21 mouse cellular contexts compared by ENCODE assay signal in the genomic region with DNA sequence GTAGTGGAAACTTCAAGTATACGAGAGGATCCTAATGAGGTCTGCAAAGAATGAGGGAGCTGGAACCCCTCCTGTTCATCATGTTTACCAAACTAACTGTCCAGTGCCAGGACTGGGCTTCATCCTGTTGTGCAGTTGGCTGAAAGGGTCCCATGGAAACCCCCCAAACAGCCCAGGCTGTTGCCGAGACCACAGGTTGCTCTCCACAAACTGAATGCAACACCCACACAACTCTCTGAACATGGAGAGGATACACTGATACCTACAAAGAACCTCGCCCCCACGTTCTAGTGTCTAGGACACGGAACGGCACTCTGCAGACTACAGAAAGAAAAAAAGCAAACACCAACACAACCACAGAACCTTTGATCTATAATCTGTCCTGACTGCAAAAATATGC. TPM values are rescaled to one million over a fixed set of nuclear protein-coding genes. Genes with fewer than 3 reads are reported as not detected.
DNase-seq lines count a peak whose midpoint lies in the region; ATAC-seq and TF ChIP-seq lines count a peak whose summit lies in the region.
"Had no signal": no experiment of that assay in that cellular context is flagged by ENCODE, and none has a peak within 500 bp of the region (broad histone marks: within the 10 kb centered on the region; RNA-seq: fewer than 3 reads in every experiment).

No protein-coding gene starts in this region.

- no peak overlapping the region for H3K27ac ChIP-seq in kidney, adult 2 months (ENCODE audit: insufficient read depth, low read depth, low read length)
- H3K27ac ChIP-seq: hindbrain, embryonic 15.5 days; midbrain, embryonic 10.5 days had no signal

- no peak for TF ChIP-seq CTCF in kidney, adult 2 months (conservative IDR thresholded peaks at IDR 0.05; ENCODE audit: insufficient read depth, insufficient read length, low read depth, low read length)

- ATAC-seq in frontal cortex, adult (ENCODE audit: low TSS enrichment): peak; percentile 68

- H3K4me3 ChIP-seq in kidney, adult 2 months (ENCODE audit: insufficient read depth, low read depth, low read length): no peak overlapping the region
- H3K4me3 ChIP-seq: hindbrain, embryonic 15.5 days; midbrain, embryonic 10.5 days had no signal

- no peak for DNase-seq in frontal cortex, postnatal 36 days (ENCODE audit: low spot score in 2 of 2)
- peak; percentile 2 for DNase-seq in ovary, postnatal 36 days (ENCODE audit: low spot score)
- DNase-seq in ovary, postnatal 10 days (ENCODE audit: low spot score): no peak
- DNase-seq in CD8-positive naive resting alpha-beta T cell, adult 2 months (ENCODE audit: low read depth in 2 of 2, low spot score in 2 of 2): peak; percentile 61 to 65
- DNase-seq in thymus, postnatal 0 days (ENCODE audit: low spot score): peak; percentile 71
- DNase-seq in lung, postnatal 25 days (ENCODE audit: low spot score): no peak
- no peak for DNase-seq in kidney, adult 2 months
- DNase-seq: B cell, adult 2 months; gastrocnemius, postnatal 14 days; kidney, adult 18-20 months; kidney, postnatal 25 days; lung, adult 18-20 months; lung, postnatal 4 days had no signal

- H3K36me3 ChIP-seq in kidney, adult 2 months (ENCODE audit: control insufficient read depth, insufficient read depth, low read length): no peaks in the 10 kb centered on the region
- H3K36me3 ChIP-seq: G1E; hindbrain, embryonic 15.5 days; midbrain, embryonic 10.5 days had no signal

- TF ChIP-seq POLR2A in kidney, adult 2 months (IDR thresholded peaks at IDR 0.05; ENCODE audit: low read depth, low read length): no peak

- no peaks in the 10 kb centered on the region for H3K4me1 ChIP-seq in kidney, adult 2 months (ENCODE audit: control insufficient read depth, insufficient read depth, low read length)
- H3K4me1 ChIP-seq: hindbrain, embryonic 15.5 days had no signal

- 64% methylated on average over 6 of the region's 6 CpGs for WGBS in kidney, adult 2 months

- H3K27me3 ChIP-seq in kidney, adult 2 months (replicated peaks; ENCODE audit: control insufficient read depth, insufficient read depth, low read length): no peaks in the 10 kb centered on the region
- H3K27me3 ChIP-seq: hindbrain, embryonic 15.5 days had no signal

RNA-seq across cellular contexts. Expression of gene Zfp957, which starts 10.9 kb away (rescaled TPM):
- not detected in 2 replicates for polyA plus RNA-seq in thymus, postnatal 0 days (2015; fragmentation: Nextera tagmentation; extraction: Ambion mirVana)
- not detected in 2 replicates for polyA plus RNA-seq in kidney, adult 2 months (2012; rRNA removed)
- polyA plus RNA-seq: frontal cortex, adult 2 months; G1E; hindbrain, embryonic 15.5 days; liver, adult 2 months; midbrain, embryonic 10.5 days; small intestine, adult 2 months; stomach, embryonic 16.5 days had no signal

Comparison
In these comparisons a context has a peak if more than half of its experiments do, and no peak if none do; other contexts are left out.
1. DNase-seq: peak in ovary, postnatal 36 days (single experiment), CD8-positive naive resting alpha-beta T cell, adult 2 months (2 of 2) and thymus, postnatal 0 days (single experiment); none in frontal cortex, postnatal 36 days (0 of 2), ovary, postnatal 10 days (single experiment), lung, postnatal 25 days (single experiment) and kidney, adult 2 months (single experiment).